Mouse (Mus musculus) lung, adult 2 months (tissue): ENCODE results near the gene Rpf2.

Experiments
- CTCF ChIP-seq: fragments of 200-500 bp; IDR thresholded peaks from 2 replicates; pipeline ENCODE4 v1.5.1; 2011; ENCODE audit warnings: mild to moderate bottlenecking, low read length, control low read depth; ENCODE audit not compliant: insufficient read depth
- POLR2A ChIP-seq: fragments of 200-500 bp; IDR thresholded peaks from 2 replicates; pipeline ENCODE4 v1.6.1; 2011; ENCODE audit warnings: low read depth, mild to moderate bottlenecking, control low read depth, low read length, borderline replicate concordance; ENCODE audit errors: extremely low read depth

GRCm38 (mm10) chr10:40258976-40259375, 12.1 kb upstream of the Rpf2 start:
- TF ChIP-seq CTCF (peak; percentile 35; the same call in 1 of the 2 replicates), POLR2A (no peak)
